Mouse (Mus musculus): ENCODE data around the gene Entpd5. TPM values are rescaled to one million over a fixed set of nuclear protein-coding genes. Genes with fewer than 3 reads are reported as not detected.

Entpd5 gene
- polyA plus RNA-seq, 1 experiment from 2014 or later, result 18.1 TPM

DNA sequence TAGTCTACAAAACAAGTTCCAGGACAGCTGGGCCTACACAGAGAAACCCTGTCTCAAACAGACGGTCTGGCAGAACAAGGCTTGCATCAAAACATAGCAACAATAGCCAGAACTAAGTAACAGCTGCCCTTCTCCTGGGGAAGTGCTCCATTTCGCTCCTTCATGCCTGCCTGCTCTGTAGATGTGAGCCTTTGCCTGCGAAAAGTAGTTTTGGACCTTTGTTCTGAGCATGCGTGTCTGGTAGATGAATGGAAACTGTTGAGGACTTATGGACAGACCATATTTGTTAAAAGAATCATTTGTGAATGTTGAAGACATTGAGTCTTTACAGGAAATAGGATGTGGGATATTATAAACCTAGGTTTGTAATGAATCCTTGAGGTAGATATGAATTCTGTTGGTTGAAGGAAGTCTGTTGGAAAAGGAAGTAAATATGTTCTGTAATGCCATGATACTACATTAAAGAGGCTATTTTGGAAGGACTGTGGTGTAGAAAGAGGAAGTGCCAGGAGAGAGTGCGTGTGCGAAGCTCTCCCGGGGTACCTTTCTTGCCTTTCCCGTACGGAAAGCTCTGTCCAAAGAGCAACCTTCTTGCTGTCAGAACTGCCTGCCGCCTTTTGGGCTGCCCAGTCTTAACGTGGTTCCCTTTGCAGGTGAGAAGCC lies 71.7 kb downstream of the Entpd5 start:
- 49% methylated on average over 11 of the region's 11 CpGs for WGBS (ENCODE audit: insufficient replicate concordance)
- Histone ChIP-seq H3K4me2 (ENCODE audit: low read depth, low read length) (no peak overlapping the region), H3K4me3 (ENCODE audit: low read depth, low read length) (no peak overlapping the region), H3K27ac (ENCODE audit: low read length) (no peak overlapping the region), H3K9me3 (replicated peaks; ENCODE audit: control insufficient read depth, low read length) (no peaks in the 10 kb centered on the region), H3K27me3 (ENCODE audit: control insufficient read depth, insufficient read depth, low read depth, low read length) (no peaks in the 10 kb centered on the region), H3K36me3 (ENCODE audit: control insufficient read depth, insufficient read depth) (peaks cover 40% of the 10 kb centered on the region), H3K9ac (ENCODE audit: low read depth, low read length) (no peak overlapping the region), H3K4me1 (ENCODE audit: control insufficient read depth, low read depth, low read length) (no peaks in the 10 kb centered on the region)
- no peak for ATAC-seq (ENCODE audit: low read depth)

DNA sequence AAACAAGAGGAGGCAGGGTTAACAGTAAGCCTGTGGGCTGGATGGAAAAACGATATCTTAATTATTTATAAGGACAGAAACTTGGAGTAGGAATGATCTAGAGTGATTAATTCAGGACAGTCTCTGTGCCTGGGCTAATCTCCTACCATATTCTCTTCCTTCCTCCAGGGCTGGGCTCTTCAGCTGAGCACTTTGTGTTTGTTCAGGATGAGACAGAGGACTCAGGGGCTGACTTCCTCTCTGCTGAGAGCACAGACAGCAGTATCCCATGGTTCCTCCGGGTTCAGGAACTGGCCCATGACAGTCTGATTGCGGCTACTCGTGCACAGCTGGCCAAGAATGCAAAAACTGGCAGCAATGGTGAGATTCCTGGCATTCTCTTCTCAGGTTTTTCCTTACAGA lies 81.7 kb downstream of the Entpd5 start:
- no peak overlapping the region for H3K9ac ChIP-seq (ENCODE audit: low read depth, low read length)
- H3K36me3 ChIP-seq (ENCODE audit: control insufficient read depth, insufficient read depth), result peaks cover 36% of the 10 kb centered on the region
- no peak overlapping the region for H3K27ac ChIP-seq (ENCODE audit: low read length)
- H3K4me1 ChIP-seq (ENCODE audit: control insufficient read depth, low read depth, low read length), result no peaks in the 10 kb centered on the region
- 61% methylated on average over 4 of the region's 4 CpGs for WGBS (ENCODE audit: insufficient replicate concordance)
- no peak overlapping the region for H3K4me2 ChIP-seq (ENCODE audit: low read depth, low read length)
- ATAC-seq (ENCODE audit: low read depth), result peak; percentile 39
- no peaks in the 10 kb centered on the region for H3K9me3 ChIP-seq (replicated peaks; ENCODE audit: control insufficient read depth, low read length)
- H3K4me3 ChIP-seq (ENCODE audit: low read depth, low read length), result no peak overlapping the region
- no peaks in the 10 kb centered on the region for H3K27me3 ChIP-seq (ENCODE audit: control insufficient read depth, insufficient read depth, low read depth, low read length)

Other genes with a start within 250 kb of the Entpd5 start
- gene Elmsan1, start 190.1 kb downstream of the Entpd5 start, polyA plus RNA-seq (2015; fragmentation: Nextera tagmentation; extraction: Ambion mirVana), result 6.9 and 7.8 TPM in 2 replicates
- 22.8 and 25.2 TPM in 2 replicates for gene Ptgr2, start 123.8 kb downstream of the Entpd5 start, polyA plus RNA-seq (2015; fragmentation: Nextera tagmentation; extraction: Ambion mirVana)
- 32.3 and 36.2 TPM in 2 replicates for gene Zfp410, start 92.2 kb downstream of the Entpd5 start, polyA plus RNA-seq (2015; fragmentation: Nextera tagmentation; extraction: Ambion mirVana)
- 22.3 and 23.6 TPM in 2 replicates for gene Coq6, start 47.4 kb downstream of the Entpd5 start, polyA plus RNA-seq (2015; fragmentation: Nextera tagmentation; extraction: Ambion mirVana)
- gene Fam161b, start 47.2 kb downstream of the Entpd5 start, polyA plus RNA-seq (2015; fragmentation: Nextera tagmentation; extraction: Ambion mirVana), result 1.0 and 1.3 TPM in 2 replicates
- gene Bbof1, start within 50 bp of the Entpd5 start, polyA plus RNA-seq (2015; fragmentation: Nextera tagmentation; extraction: Ambion mirVana), result 0.31 and 0.36 TPM in 2 replicates
- gene Rnf113a2, start 8.2 kb upstream of the Entpd5 start, polyA plus RNA-seq (2015; fragmentation: Nextera tagmentation; extraction: Ambion mirVana), result 11.7 and 11.9 TPM in 2 replicates
- gene Aldh6a1, start 42.0 kb upstream of the Entpd5 start, polyA plus RNA-seq (2015; fragmentation: Nextera tagmentation; extraction: Ambion mirVana), result 49.3 and 55.5 TPM in 2 replicates
- 10.7 and 11.8 TPM in 2 replicates for gene Lin52, start 42.4 kb upstream of the Entpd5 start, polyA plus RNA-seq (2015; fragmentation: Nextera tagmentation; extraction: Ambion mirVana)
- gene Vsx2, start 160.7 kb upstream of the Entpd5 start, polyA plus RNA-seq (2015; fragmentation: Nextera tagmentation; extraction: Ambion mirVana), result not detected in 2 replicates
- gene Abcd4, start 208.4 kb upstream of the Entpd5 start, polyA plus RNA-seq (2015; fragmentation: Nextera tagmentation; extraction: Ambion mirVana), result 4.0 and 4.6 TPM in 2 replicates
- gene Vrtn, start 232.0 kb upstream of the Entpd5 start, polyA plus RNA-seq (2015; fragmentation: Nextera tagmentation; extraction: Ambion mirVana), result not detected in 2 replicates